Mouse (Mus musculus): ENCODE data around the gene 1110057P08Rik. TPM values are rescaled to one million over a fixed set of nuclear protein-coding genes. Genes with fewer than 3 reads are reported as not detected.
"Not testable (repeated sequence)": the region's sequence is repeated elsewhere in the genome, so short reads cannot be mapped to it uniquely, and the experiment has no call there.

The 1110057P08Rik gene
- polyA plus RNA-seq (2016; fragmentation: Nextera tagmentation; extraction: Ambion mirVana): not detected in 2 replicates

- DNase-seq (ENCODE audit: low spot score): no peak
- H3K36me3 ChIP-seq: no peaks in the 10 kb centered on the region
- 79% methylated on average over 2 of the region's 2 CpGs for WGBS
- H3K4me3 ChIP-seq: no peak within 1 kb of the TSS
- H3K4me1 ChIP-seq: no peaks in the 10 kb centered on the region
- no peaks in the 10 kb centered on the region for H3K9me3 ChIP-seq
- no peaks in the 10 kb centered on the region for H3K27me3 ChIP-seq (ENCODE audit: insufficient read depth, poor library complexity, severe bottlenecking)
- H3K27ac ChIP-seq: no peak within 1 kb of the TSS
Observed at GRCm38 (mm10) chr16:89174435-89174834, at the start of gene 1110057P08Rik. TSS of gene 1110057P08Rik (plus strand) at chr16:89174735.

- Histone ChIP-seq H3K4me1 (no peaks in the 10 kb centered on the region), H3K36me3 (no peaks in the 10 kb centered on the region), H3K27me3 (ENCODE audit: insufficient read depth, poor library complexity, severe bottlenecking) (no peaks in the 10 kb centered on the region), H3K27ac (no peak within 1 kb of the TSS), H3K4me3 (no peak within 1 kb of the TSS), H3K9me3 (no peaks in the 10 kb centered on the region; the same call in 1 of the 2 replicates)
- DNase-seq (ENCODE audit: low spot score): no peak
- 86% methylated on average over 1 of the region's 1 CpGs for WGBS
Observed at GRCm38 (mm10) chr16:89140551-89140950, 34.0 kb upstream of the 1110057P08Rik start, which contains the start of gene Gm6358. TSS of gene Gm6358 (plus strand) at chr16:89140851.

- H3K9me3 ChIP-seq: 0 out of 2 replicates have a peak, but pooled peaks cover 6% of the 10 kb centered on the region
- WGBS: 90% methylated on average over 1 of the region's 1 CpGs
- no peak within 1 kb of the TSS for H3K27ac ChIP-seq
- H3K27me3 ChIP-seq (ENCODE audit: insufficient read depth, poor library complexity, severe bottlenecking): no peaks in the 10 kb centered on the region
- DNase-seq (ENCODE audit: low spot score): no peak
- no peaks in the 10 kb centered on the region for H3K36me3 ChIP-seq
- H3K4me3 ChIP-seq: no peak within 1 kb of the TSS
- no peaks in the 10 kb centered on the region for H3K4me1 ChIP-seq
Observed at GRCm38 (mm10) chr16:89150786-89151185, 23.7 kb upstream of the 1110057P08Rik start, which contains the start of gene Gm10061. TSS of gene Gm10061 (plus strand) at chr16:89151086.

GRCm38 (mm10) chr16:89157652-89158051 is 16.9 kb upstream of the 1110057P08Rik start, which contains the start of gene Gm9789:
TSS of gene Gm9789 (plus strand) at chr16:89157952.
- Histone ChIP-seq H3K27me3 (ENCODE audit: insufficient read depth, poor library complexity, severe bottlenecking) (no peaks in the 10 kb centered on the region), H3K4me1 (no peaks in the 10 kb centered on the region), H3K27ac (no peak within 1 kb of the TSS), H3K9me3 (0 out of 2 replicates have a peak, but pooled peaks cover 6% of the 10 kb centered on the region), H3K4me3 (no peak within 1 kb of the TSS), H3K36me3 (no peaks in the 10 kb centered on the region)
- DNase-seq (ENCODE audit: low spot score): no peak
- WGBS: 81% methylated on average over 4 of the region's 4 CpGs

DNA sequence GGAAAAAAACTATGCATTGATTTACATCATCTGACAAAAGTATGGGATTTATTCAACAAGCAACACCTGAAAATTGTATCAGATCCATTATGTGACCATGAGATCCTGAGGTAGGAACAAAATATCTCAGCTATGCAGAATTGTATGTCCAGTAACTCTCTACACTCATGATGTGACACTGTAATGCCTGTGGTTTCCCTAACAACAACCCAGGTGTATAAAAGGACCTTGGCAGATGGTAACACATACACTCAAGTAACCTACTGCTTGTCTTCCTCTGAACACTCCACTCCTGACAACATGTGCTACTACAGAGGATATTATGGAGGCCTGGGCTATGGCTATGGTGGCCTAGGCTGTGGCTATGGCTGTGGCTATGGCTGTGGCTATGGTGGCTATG is 5.3 kb upstream of the 1110057P08Rik start, which contains the start of gene Gm7735:
Gm7735 (plus strand) TSS at position 301 of the 400 bp plus-strand sequence.
- H3K9me3 ChIP-seq; DNase-seq (ENCODE audit: low spot score); H3K4me3 ChIP-seq; H3K27ac ChIP-seq; H3K36me3 ChIP-seq; H3K27me3 ChIP-seq (ENCODE audit: insufficient read depth, poor library complexity, severe bottlenecking); H3K4me1 ChIP-seq: not testable (repeated sequence)

DNA sequence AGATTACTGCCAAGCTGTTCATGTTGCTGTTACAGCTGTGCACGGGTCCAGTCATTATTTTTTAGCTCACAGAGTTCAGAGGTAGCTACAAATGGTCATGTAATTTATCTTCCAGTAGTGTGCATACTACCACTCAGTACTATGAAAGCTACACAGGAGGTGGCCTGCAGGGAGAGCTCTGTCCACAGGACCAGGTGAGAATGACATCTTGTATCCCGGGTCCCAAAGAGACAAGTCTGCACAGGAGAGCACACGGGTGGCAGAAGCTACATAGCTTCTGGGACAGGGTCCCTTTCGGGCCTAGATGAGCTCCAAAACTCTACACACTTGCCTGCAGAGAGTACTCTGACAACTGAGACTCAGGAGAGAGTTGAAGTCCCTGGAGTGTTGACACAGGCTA is 14.1 kb downstream of the 1110057P08Rik start:
- 80% methylated on average over 4 of the region's 4 CpGs for WGBS
- Histone ChIP-seq H3K36me3 (no peaks in the 10 kb centered on the region), H3K4me1 (no peaks in the 10 kb centered on the region), H3K9me3 (no peaks in the 10 kb centered on the region), H3K27ac (no peak overlapping the region), H3K4me3 (no peak overlapping the region), H3K27me3 (ENCODE audit: insufficient read depth, poor library complexity, severe bottlenecking) (no peaks in the 10 kb centered on the region)
- DNase-seq (ENCODE audit: low spot score): no peak

DNA sequence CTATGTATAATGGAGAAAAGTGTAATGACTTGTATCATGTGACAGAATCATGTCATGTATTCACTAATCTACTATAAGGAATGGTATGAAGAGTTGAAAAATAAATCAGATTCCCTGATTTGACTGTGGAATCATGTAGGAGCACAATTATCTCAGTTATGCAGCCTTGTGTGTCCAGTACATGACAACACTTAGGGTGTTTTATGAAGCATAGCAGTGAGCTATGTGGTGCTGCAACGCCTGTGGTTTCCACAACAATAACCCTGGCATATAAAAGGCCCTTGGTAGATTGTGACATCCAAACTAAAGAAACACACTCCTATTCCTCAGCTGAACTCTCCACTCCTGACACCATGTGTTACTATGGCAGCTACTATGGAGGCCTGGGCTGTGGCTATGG is 31.0 kb downstream of the 1110057P08Rik start, which contains the start of gene Krtap20-2:
Krtap20-2 (plus strand) TSS at position 301 of the 400 bp plus-strand sequence.
- no peaks in the 10 kb centered on the region for H3K27me3 ChIP-seq (ENCODE audit: insufficient read depth, poor library complexity, severe bottlenecking)
- no peak for DNase-seq (ENCODE audit: low spot score)
- H3K36me3 ChIP-seq: no peaks in the 10 kb centered on the region
- no peaks in the 10 kb centered on the region for H3K4me1 ChIP-seq
- 0 out of 2 replicates have a peak, but pooled peaks cover 2% of the 10 kb centered on the region for H3K9me3 ChIP-seq
- WGBS: 64% methylated on average over 1 of the region's 1 CpGs
- H3K4me3 ChIP-seq: no peak within 1 kb of the TSS
- H3K27ac ChIP-seq: no peak within 1 kb of the TSS

Other genes starting within 250 kb of the 1110057P08Rik start
- not detected in 2 replicates for gene Krtap19-9b, start 242.5 kb upstream of the 1110057P08Rik start, polyA plus RNA-seq (2016; fragmentation: Nextera tagmentation; extraction: Ambion mirVana)
- gene Krtap16-3, start 211.9 kb upstream of the 1110057P08Rik start, polyA plus RNA-seq (2016; fragmentation: Nextera tagmentation; extraction: Ambion mirVana): not detected in 2 replicates
- not detected in 2 replicates for gene Krtap22-2, start 164.0 kb upstream of the 1110057P08Rik start, polyA plus RNA-seq (2016; fragmentation: Nextera tagmentation; extraction: Ambion mirVana)
- not detected in 2 replicates for gene Gm10229, start 159.5 kb upstream of the 1110057P08Rik start, polyA plus RNA-seq (2016; fragmentation: Nextera tagmentation; extraction: Ambion mirVana)
- gene Krtap6-1, start 143.0 kb upstream of the 1110057P08Rik start, polyA plus RNA-seq (2016; fragmentation: Nextera tagmentation; extraction: Ambion mirVana): not detected in 2 replicates
- gene Gm10228, start 133.3 kb upstream of the 1110057P08Rik start, polyA plus RNA-seq (2016; fragmentation: Nextera tagmentation; extraction: Ambion mirVana): not detected in 2 replicates
- not detected in 2 replicates for gene Krtap6-5, start 126.9 kb upstream of the 1110057P08Rik start, polyA plus RNA-seq (2016; fragmentation: Nextera tagmentation; extraction: Ambion mirVana)
- not detected in 2 replicates for gene 1110025L11Rik, start 110.7 kb upstream of the 1110057P08Rik start, polyA plus RNA-seq (2016; fragmentation: Nextera tagmentation; extraction: Ambion mirVana)
- not detected in 2 replicates for gene Krtap6-3, start 90.7 kb upstream of the 1110057P08Rik start, polyA plus RNA-seq (2016; fragmentation: Nextera tagmentation; extraction: Ambion mirVana)
- not detected in 2 replicates for gene Gm6358, start 33.9 kb upstream of the 1110057P08Rik start, polyA plus RNA-seq (2016; fragmentation: Nextera tagmentation; extraction: Ambion mirVana)
- not detected in 2 replicates for gene Gm10061, start 23.6 kb upstream of the 1110057P08Rik start, polyA plus RNA-seq (2016; fragmentation: Nextera tagmentation; extraction: Ambion mirVana)
- gene Gm9789, start 16.8 kb upstream of the 1110057P08Rik start, polyA plus RNA-seq (2016; fragmentation: Nextera tagmentation; extraction: Ambion mirVana): not detected in 2 replicates
- not detected in 2 replicates for gene Gm7735, start 5.2 kb upstream of the 1110057P08Rik start, polyA plus RNA-seq (2016; fragmentation: Nextera tagmentation; extraction: Ambion mirVana)
- not detected in 2 replicates for gene Krtap20-2, start 31.1 kb downstream of the 1110057P08Rik start, polyA plus RNA-seq (2016; fragmentation: Nextera tagmentation; extraction: Ambion mirVana)
- not detected in 2 replicates for gene Krtap21-1, start 229.1 kb downstream of the 1110057P08Rik start, polyA plus RNA-seq (2016; fragmentation: Nextera tagmentation; extraction: Ambion mirVana)
- not detected in 2 replicates for gene Krtap6-2, start 245.4 kb downstream of the 1110057P08Rik start, polyA plus RNA-seq (2016; fragmentation: Nextera tagmentation; extraction: Ambion mirVana)